Comparison of ENCODE assay signal across 15 mouse cellular contexts in genomic region chr9:77826237-77826636, GRCm38 (mm10).
DNase-seq lines count a peak whose midpoint lies in the region; ATAC-seq and TF ChIP-seq lines count a peak whose summit lies in the region.
"Had no signal": no experiment of that assay in that cellular context is flagged by ENCODE, and none has a peak within 500 bp of the region (broad histone marks: within the 10 kb centered on the region; RNA-seq: fewer than 3 reads in every experiment).

No protein-coding gene starts in this region.

- 57% methylated on average over 4 of the region's 4 CpGs for WGBS in heart, postnatal 0 days
- 42% methylated on average over 4 of the region's 4 CpGs for WGBS in embryonic facial prominence, embryonic 15.5 days

- ATAC-seq in heart, postnatal 0 days (ENCODE audit: insufficient read depth, low read depth), result no peak
- ATAC-seq in embryonic facial prominence, embryonic 15.5 days (ENCODE audit: insufficient number of reproducible peaks, low FRiP score, low TSS enrichment, low read depth), result no peak
- no peak for ATAC-seq in cerebellum, adult (ENCODE audit: insufficient number of reproducible peaks, low FRiP score, low TSS enrichment)
- ATAC-seq: forebrain, embryonic 13.5 days had no signal

- TF ChIP-seq EP300 in heart, postnatal 0 days (IDR thresholded peaks at IDR 0.05; ENCODE audit: low read depth), result no peak

- no peak overlapping the region for H3K9ac ChIP-seq in heart, postnatal 0 days (replicated peaks; ENCODE audit: low read depth, low read length)
- H3K9ac ChIP-seq in embryonic facial prominence, embryonic 15.5 days, result no peak overlapping the region
- H3K9ac ChIP-seq: forebrain, embryonic 13.5 days; lung, embryonic 15.5 days; neural tube, embryonic 12.5 days had no signal

- no peak overlapping the region for H3K4me3 ChIP-seq in heart, postnatal 0 days (ENCODE audit: low read depth, low read length)
- no peak overlapping the region for H3K4me3 ChIP-seq in embryonic facial prominence, embryonic 15.5 days (replicated peaks)
- H3K4me3 ChIP-seq: forebrain, embryonic 13.5 days; lung, embryonic 15.5 days; neural tube, embryonic 12.5 days had no signal

- no peaks in the 10 kb centered on the region for H3K36me3 ChIP-seq in heart, postnatal 0 days (replicated peaks; ENCODE audit: control insufficient read depth, insufficient read depth, low read length)
- no peaks in the 10 kb centered on the region for H3K36me3 ChIP-seq in embryonic facial prominence, embryonic 15.5 days
- H3K36me3 ChIP-seq: lung, embryonic 15.5 days; neural tube, embryonic 12.5 days had no signal

- H3K27me3 ChIP-seq in heart, postnatal 0 days (ENCODE audit: control insufficient read depth, insufficient read depth, low read length), result no peaks in the 10 kb centered on the region
- H3K27me3 ChIP-seq in embryonic facial prominence, embryonic 15.5 days, result no peaks in the 10 kb centered on the region
- H3K27me3 ChIP-seq: forebrain, embryonic 13.5 days; lung, embryonic 15.5 days; neural tube, embryonic 12.5 days had no signal

- no peak for TF ChIP-seq CTCF in heart, postnatal 0 days (IDR thresholded peaks at IDR 0.05; ENCODE audit: low read depth)

- no peaks in the 10 kb centered on the region for H3K9me3 ChIP-seq in heart, postnatal 0 days (replicated peaks; ENCODE audit: control insufficient read depth, low read length)
- H3K9me3 ChIP-seq in embryonic facial prominence, embryonic 15.5 days (replicated peaks), result no peaks in the 10 kb centered on the region
- H3K9me3 ChIP-seq: forebrain, embryonic 13.5 days; lung, embryonic 15.5 days; neural tube, embryonic 12.5 days had no signal

- H3K4me1 ChIP-seq in heart, postnatal 0 days (ENCODE audit: control insufficient read depth, insufficient read depth), result 0 out of 2 replicates have a peak, but pooled peaks cover 4% of the 10 kb centered on the region
- H3K4me1 ChIP-seq in embryonic facial prominence, embryonic 15.5 days, result peaks cover 20% of the 10 kb centered on the region
- H3K4me1 ChIP-seq: forebrain, embryonic 13.5 days had no signal

- no peak for DNase-seq in heart, postnatal 0 days (ENCODE audit: low spot score)
- DNase-seq in heart, adult 18-20 months, result no peak
- DNase-seq in lung, postnatal 10 days, result peak; percentile 24
- no peak for DNase-seq in lung, postnatal 25 days (ENCODE audit: low spot score)
- DNase-seq in retina, embryonic 14.5 days (ENCODE audit: low spot score), result peak; percentile 21
- no peak for DNase-seq in urinary bladder, postnatal 4 days (ENCODE audit: low spot score in 2 of 2)
- DNase-seq: adrenal gland, postnatal 25 days; cerebellum, adult 9-10 months; right cerebral cortex, postnatal 4 days had no signal

- peak overlapping the region; percentile 38; the same call in 1 of the 2 replicates for H3K27ac ChIP-seq in heart, postnatal 0 days (ENCODE audit: low read depth)
- peak overlapping the region; percentile 84 for H3K27ac ChIP-seq in embryonic facial prominence, embryonic 15.5 days (replicated peaks)
- H3K27ac ChIP-seq: forebrain, embryonic 13.5 days; lung, embryonic 15.5 days; neural tube, embryonic 12.5 days had no signal

- H3K4me2 ChIP-seq in heart, postnatal 0 days (ENCODE audit: low read depth, low read length), result no peak overlapping the region
- H3K4me2 ChIP-seq in embryonic facial prominence, embryonic 15.5 days (replicated peaks), result no peak overlapping the region
- H3K4me2 ChIP-seq: forebrain, embryonic 13.5 days; liver, embryonic 11.5 days; lung, embryonic 15.5 days; neural tube, embryonic 12.5 days had no signal

Comparison
In these comparisons a context has a peak if more than half of its experiments do, and no peak if none do; other contexts are left out.
1. DNase-seq: peak in lung, postnatal 10 days (single experiment) and retina, embryonic 14.5 days (single experiment); none in heart, postnatal 0 days (single experiment), heart, adult 18-20 months (0 of 2), lung, postnatal 25 days (single experiment) and urinary bladder, postnatal 4 days (0 of 2).